ENCODE assay signal across 20 mouse cellular contexts in genomic region chr8:88559985-88560473, GRCm38 (mm10). TPM values are rescaled to one million over a fixed set of nuclear protein-coding genes. Genes with fewer than 3 reads are reported as not detected.
DNase-seq lines count a peak whose midpoint lies in the region; ATAC-seq lines count a peak whose summit lies in the region.
"Had no signal": no experiment of that assay in that cellular context is flagged by ENCODE, and none has a peak within 500 bp of the region (broad histone marks: within the 10 kb centered on the region; RNA-seq: fewer than 3 reads in every experiment).

No protein-coding gene starts in this region.

- intact Hi-C loops in left cerebral cortex, postnatal 4 days (cut with DNase I): no loop called here

- ATAC-seq in frontal cortex, adult (ENCODE audit: low TSS enrichment): 0 out of 2 replicates have a peak, but pooled peaks have one; percentile 21
- ATAC-seq: CD4-positive, CD25-positive, alpha-beta regulatory T cell, adult 4 months; forebrain, embryonic 13.5 days; forebrain, embryonic 16.5 days had no signal

- no peak for DNase-seq in frontal cortex, postnatal 25 days (ENCODE audit: low spot score in 2 of 2)
- peak; percentile 53 for DNase-seq in left cerebral cortex, postnatal 4 days
- no peak for DNase-seq in left cerebral cortex, adult 8-10 months (ENCODE audit: low spot score in 2 of 2)
- DNase-seq in brain, adult 2 months (ENCODE audit: low read depth, low spot score): peak; percentile 53
- DNase-seq in thymus, adult 18-20 months: no peak
- DNase-seq: adrenal gland, adult 2 months; adrenal gland, postnatal 14 days; cerebellum, adult 11-12 months; cerebellum, adult 8-10 months; cerebellum, postnatal 14 days; gastrocnemius, postnatal 25 days; heart, adult 18-20 months; heart, postnatal 10 days; heart, postnatal 36 days had no signal

RNA-seq across cellular contexts. Expression of gene Nkd1, which starts 38.9 kb away (rescaled TPM):
- total RNA-seq in left cerebral cortex, postnatal 4 days (2021): 10 to 100 TPM; 22.5 to 25.7 TPM
- 10 to 100 TPM; 11.1 to 15.6 (median 14.6) TPM for total RNA-seq in left cerebral cortex, adult 8-10 months (2022)
- total RNA-seq: common myeloid progenitor, adult 5-6 weeks; MEL had no signal

Comparison
In these comparisons a context has a peak if more than half of its experiments do, and no peak if none do; other contexts are left out.
1. DNase-seq: peak in left cerebral cortex, postnatal 4 days (single experiment) and brain, adult 2 months (single experiment); none in frontal cortex, postnatal 25 days (0 of 2), left cerebral cortex, adult 8-10 months (0 of 2) and thymus, adult 18-20 months (0 of 2).